Mouse (Mus musculus) mouse embryonic stem cell (cell line): ENCODE results near the gene March2.

ENCODE experiments used
- in situ Hi-C, 2 experiments: fragments of 300-500 bp; cut with MboI; formaldehyde crosslinking; loops; 1 replicate in 1 of 2; 3 replicates in 1 of 2; pipeline ENCODE4 v1.14.3; 2019 to 2020; ENCODE audit warnings: low sequenced_read_pairs in 2 of 2, low pct_unique_long_range_greater_than_20kb in 1 of 2, mixed read lengths in 1 of 2; ENCODE audit not compliant: unreplicated experiment in 1 of 2

The March2 gene

DNA sequence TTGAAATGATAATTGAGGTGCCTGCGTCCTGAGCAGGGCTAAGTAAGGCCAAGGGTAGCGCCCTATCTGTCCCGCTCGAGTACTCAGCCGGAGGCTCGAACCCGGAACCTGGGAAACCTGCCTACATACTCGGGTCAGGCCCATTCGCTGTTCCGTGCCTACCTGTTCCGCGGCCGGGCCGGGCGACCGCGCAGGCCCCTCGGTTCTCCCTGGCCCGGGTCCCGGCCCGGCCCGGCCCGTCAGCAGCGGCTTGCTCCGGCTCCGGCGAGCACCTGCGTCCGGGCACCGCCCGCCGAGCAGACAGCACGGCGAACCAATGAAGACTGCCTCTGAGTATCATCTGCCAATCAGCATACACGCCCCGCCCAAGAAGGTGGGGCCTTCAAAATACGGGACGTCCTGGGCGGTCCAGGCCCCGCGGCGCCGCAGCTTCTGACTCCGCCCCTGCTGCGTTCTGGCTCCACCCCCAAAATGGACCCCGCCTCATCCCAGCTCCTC, at the start of gene March2:
Gene March2, minus strand, starts transcription at position 287 of the 498 bp plus-strand sequence.
- in situ Hi-C loops, result no loop called here

DNA sequence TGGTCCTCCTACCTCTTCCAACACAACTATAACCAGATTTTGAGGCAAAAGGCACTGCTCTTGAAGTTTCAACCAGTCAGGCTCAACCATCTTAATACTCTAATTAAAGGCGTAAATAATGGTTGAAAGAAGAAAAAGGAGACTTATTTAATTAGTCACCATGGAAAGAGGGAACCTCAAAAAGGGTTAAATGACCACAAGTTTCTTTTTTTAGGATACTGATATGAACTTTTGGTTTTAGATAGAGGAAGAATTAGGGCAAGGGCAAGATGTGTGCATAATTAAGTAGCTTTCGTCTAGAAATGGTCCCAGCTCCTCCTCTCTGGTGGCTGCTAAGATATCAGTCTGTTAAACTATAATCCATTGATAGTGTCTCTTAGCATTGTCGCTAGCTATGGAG, 47.9 kb upstream of the March2 start:
- in situ Hi-C loops, result no loop called here

DNA sequence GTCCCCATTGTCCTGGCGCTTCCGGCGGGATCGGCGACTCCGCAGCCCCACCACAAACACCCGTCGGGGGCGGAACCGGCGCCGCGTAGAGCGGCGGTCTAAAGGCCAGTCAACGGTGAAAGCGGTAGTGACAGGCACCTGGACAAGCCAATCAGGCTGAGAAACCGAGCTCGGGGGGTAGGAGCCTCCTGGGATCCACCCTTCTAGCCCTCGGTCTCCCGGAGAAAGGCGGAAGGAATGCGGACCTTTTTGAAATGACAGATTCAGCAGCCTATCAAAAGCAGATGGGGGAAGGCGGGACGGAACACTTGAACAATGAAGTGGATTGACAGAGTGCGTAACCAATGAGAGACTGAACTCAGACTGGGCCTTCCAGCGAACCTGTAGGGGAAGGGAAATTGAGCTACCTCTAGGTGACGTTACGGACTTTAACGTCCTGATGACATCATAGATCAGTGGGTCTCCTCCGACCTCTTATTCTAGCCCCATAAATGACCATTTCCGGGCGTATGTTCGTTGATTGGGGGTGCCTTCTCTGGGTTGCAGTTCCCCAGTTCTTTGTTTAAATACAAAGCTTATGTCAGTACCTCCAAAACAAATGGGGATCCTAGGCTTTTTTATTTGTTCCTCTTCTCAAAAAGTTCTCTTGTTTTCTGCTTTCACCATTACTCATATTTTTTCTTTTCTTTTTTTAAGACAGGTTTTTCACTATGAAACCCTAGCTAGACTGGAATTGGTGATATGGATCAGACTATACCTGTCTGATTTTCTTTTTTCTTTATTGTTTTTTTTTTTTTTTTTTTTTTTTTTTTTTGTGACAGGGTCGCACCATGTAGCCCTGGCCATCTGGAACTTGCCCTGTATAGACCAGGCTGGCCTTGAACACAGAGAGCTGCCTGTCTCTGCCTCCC, 42.0 kb upstream of the March2 start, which contains the start of gene Rab11b:
Gene Rab11b, minus strand, starts transcription at position 276 of the 911 bp plus-strand sequence.
- in situ Hi-C loops, result no loop called here

DNA sequence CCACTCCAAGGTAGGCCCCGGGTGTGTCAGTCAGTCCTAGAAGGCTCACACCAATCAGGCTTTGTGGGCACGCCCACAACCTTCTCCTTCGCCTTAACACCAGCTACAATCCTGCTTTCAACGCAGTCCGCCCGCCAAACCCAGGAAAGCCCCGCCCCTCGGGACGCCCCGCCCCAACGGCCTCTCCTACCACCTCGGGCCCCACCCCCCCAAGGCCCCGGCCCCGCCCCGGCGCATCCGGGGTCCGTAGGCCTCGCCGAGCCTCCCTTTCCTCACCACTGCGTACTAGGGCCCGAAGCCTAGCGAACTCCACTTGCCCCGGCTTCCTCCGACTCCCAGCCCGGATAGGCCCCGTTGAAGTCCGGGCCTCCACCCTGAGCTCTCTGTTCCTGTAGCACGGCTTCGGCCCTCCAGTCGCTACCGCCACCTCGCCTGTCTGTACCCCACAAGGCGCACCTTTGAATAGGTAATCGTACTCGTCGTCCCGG, 41.3 kb upstream of the March2 start:
- in situ Hi-C loops, result no loop called here

DNA sequence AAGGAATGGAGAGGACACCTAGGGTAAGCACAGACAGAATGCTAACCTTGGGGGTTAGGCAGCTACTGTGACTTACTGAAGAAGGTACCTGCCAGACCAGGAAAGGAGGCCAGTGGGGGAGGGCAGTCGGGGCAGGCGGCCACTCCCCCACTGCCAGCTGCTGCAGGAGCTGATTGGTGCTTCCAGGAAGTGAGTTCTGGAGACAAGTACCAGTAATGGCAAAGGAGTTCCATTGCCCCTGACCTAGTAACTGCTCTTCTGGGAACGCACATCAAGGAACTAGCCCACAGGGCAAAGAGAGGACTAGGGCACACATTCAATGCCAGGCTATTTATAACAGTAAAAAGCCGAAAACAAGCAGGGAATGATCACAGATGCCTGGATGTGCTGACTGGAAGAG, 38.8 kb upstream of the March2 start:
- in situ Hi-C loops, result no loop called here

DNA sequence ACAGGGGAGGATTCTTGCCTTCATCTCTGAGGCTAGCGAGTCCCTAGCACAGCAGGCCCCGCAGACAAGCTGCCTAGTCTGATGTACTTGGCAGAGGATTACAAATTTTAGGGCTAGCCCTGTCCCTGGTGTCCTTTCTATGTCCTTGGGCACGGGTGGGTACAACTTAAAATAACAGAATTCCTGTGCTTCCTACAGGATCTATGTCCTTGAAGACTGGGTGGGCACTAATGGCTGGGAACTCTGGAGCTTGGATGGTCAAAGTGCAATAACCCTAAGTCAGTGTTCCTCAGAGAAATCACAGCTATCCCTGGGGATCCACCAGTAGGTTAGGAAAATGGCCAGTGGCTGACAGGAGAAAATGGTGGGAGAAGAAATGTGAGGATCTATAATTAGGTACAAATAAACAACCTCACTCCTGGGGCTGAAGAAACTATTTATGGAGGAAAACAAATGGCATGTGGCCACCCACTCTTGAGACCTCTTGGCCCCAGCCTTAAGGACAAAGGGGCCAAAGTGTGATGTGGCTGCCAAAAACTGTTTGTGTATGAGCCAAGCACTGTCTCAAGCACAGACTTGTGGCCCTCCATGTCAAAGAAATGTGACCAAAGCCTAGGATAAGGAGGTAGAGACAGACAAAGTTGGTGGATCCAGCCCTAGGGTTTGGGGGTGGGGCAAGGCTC, 37.8 kb upstream of the March2 start:
- in situ Hi-C loops, result no loop called here

DNA sequence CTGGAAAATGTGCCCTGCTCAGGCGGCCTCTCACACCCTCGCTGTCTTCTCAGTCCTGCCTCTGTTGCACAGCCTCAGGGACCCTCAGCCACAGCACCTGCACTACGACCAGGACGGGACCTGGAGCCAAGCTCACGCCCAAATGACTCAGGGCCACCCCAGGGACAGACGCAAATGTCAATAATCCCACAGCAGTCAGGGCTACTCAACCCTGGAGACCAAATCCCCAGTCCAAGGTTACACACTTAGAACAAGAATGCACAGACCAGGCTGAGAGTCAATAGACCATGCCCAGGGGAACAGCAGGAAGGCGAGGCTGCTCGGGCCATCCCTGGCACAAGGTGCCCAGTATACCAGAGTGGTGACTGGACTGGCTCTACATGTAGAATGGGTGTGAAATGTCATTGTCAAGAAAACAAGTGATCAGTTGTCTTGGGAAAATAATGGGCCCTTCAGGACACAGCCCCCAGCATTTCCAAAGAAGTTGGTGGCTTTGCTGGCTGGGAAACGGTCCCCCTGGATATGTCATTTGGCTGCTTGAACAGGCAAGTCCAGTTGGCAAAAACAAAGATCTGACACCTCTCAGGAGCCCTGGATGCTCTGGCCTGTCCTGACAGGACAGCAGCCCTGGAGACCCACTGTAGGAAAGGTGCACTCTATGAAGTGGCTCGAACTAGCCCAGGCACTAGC, 37.1 kb upstream of the March2 start:
- in situ Hi-C loops, result no loop called here

DNA sequence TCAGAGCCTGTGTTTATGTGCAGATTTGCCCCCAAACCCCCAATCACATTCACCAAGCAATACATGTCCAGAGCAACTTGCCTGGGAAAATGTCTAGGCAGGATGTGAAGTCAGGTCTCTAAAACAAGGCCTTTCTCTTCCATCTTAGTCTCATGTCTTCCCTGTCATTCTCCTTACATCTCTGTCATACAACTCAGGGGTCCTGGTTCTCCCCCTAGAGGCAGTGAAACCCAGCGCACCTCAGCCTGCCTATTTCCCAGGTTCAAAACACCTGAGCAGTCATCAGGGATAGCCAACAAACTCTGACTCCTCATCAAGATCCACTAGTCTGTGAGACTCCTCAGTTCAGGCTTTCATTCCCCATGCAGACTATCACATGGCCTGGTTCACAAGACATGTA, 36.2 kb upstream of the March2 start:
- in situ Hi-C loops, result no loop called here

DNA sequence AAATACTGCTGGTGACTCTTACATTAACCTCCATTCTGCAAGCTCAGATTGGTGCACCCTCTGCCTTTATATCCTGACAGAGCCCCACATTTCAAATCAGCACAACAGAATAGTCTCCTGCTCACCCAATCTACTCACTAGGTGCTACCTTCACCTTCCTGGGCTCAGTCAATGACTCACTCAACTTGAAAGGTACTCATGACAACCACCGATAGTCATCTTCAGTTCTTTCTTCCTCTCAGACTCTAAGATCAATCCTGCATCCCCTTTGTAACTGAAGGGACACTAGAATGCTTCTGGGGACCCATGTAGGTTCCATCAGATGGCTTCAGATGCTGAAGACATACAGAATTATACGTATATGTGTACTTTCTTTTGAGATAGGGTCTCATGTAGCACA, 33.8 kb upstream of the March2 start:
- in situ Hi-C loops, result no loop called here

DNA sequence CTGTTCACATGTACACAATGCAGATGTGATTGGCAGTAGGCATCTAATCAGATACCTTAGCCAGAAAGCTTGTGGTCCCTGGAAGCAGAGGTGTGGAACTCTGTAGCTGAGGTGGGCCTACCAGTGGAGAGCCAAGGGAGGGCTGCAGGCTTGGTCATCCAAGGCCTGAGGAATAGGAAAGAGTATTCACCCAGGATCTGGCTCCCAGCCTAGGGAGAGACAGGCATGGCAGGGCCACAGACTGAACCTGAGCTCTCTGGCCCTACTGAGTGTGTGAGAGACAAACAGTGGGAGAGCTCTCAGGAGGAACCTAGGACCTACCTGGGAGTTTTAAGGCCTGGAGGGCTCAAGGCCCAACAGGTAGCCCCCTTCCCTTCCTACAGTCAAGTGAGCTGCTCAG, 32.7 kb upstream of the March2 start:
- in situ Hi-C loops, result no loop called here

DNA sequence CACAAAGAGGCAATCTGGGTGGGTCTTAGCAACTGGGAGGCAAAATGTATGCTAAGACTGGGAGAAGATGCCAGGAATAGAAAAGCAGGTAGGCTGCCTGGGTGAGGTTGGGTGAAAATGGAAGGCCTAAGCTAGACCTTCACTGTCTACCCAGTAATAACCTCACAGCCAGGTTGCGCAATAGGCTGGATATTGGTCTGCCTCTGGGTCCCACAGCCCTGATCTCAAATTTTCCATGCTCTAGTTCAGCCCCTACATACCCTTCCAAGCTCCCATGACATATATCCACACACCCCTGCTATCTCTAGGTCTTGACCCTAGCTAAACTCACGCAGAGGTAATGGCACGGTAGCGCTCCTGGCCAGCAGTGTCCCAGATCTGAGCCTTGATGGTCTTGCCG, 31.0 kb upstream of the March2 start:
- in situ Hi-C loops, result loop anchor here in 1 of 2 experiments (25.0 kb wide), 1 partner anchor 412 kb away; no protein-coding TSS in a partner anchor

DNA sequence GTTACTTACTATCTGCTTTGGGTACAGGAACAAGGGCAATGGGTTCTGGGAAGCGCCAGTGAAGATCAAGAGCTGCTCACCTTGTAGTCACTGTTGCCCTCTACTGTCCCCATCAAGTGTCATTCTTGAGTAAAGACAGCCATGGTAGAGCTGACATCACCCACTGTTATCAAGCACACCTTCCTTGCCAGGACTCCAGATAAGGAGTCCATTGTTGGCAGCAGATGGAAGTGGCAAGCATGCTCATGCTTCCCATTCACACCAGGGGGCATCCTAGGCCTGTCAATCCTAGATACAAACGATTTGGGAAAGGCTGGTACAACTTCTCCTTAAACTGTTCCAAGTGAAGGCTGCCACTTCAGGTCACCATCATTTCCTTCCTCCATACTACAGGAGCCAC, 27.5 kb upstream of the March2 start:
- in situ Hi-C loops, result loop anchor here in 1 of 2 experiments (25.0 kb wide), 1 partner anchor 409 kb away; no protein-coding TSS in a partner anchor

DNA sequence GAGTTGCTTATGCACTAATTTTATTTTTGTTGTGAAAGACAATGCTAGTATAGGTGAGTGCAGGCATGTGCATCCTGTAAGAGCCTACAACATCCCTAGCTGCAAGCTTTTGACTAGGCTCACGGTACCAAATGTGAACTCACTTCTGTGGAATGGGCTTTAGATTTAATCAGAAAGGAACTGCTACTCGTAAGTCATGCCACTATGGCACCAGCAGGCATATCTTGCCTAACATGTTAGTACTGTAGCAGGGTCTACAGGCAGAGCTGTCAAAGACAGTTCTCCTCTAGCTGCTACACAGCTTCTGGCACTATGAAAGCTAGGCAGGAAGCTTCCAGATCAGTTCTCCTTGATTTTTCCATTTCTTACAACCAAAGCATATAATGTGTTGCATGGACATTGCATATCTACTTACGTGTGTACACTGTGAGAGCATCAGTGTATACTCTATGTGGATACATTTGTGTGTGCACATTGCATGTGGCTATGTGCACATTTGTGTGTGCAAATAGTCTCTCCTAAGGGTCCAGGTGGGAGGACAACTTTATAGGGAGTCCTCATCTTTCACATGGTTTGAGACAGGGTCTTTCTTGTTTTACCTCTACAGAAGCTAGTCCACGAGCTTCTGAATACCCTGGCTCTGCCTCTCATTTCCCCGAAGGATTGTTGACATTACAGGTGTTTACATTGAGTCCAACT, 26.4 kb upstream of the March2 start:
- in situ Hi-C loops, result loop anchor here in 1 of 2 experiments (25.0 kb wide), 1 partner anchor 408 kb away; no protein-coding TSS in a partner anchor

DNA sequence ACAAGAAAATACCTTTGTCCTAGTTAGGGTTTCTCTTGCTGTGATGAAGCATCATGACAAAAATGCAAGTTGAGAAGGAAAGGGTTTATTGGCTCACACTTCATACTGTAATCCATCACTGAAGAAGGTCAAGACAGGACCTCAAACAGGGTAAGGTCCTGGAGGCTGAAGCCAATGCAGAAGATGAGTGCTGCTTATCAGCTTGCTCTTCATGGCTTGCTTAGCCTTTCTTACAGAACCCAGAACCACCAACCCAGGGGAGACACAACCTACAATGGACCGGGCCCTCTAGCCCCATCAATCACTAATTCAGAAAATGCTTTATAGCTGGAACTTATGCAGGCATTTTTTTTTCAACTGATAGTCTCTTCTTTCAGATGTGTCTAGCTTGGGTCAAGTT, 23.9 kb upstream of the March2 start:
- in situ Hi-C loops, result loop anchor here in 1 of 2 experiments (25.0 kb wide), 1 partner anchor 405 kb away; no protein-coding TSS in a partner anchor

DNA sequence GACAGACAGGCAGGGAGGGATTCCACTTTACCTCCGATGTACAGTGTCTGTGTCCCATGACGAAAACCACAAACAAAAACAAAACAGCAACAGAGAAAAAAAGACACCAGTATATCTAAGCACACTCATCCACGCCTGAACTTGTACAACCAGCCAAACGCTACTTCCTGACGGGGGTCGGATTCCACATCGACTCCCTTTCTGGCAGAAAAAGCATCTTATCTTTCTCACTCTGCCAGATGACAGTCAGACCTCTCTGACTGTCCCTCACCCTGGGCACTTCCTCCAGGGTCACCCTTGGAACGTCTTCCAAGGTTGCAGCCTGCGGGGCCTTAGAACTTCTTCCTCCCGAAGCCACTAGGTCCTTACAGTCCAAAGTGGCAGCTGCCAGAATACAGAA, 15.1 kb upstream of the March2 start:
- in situ Hi-C loops, result loop anchor here in 1 of 2 experiments (25.0 kb wide), 1 partner anchor 396 kb away; no protein-coding TSS in a partner anchor

DNA sequence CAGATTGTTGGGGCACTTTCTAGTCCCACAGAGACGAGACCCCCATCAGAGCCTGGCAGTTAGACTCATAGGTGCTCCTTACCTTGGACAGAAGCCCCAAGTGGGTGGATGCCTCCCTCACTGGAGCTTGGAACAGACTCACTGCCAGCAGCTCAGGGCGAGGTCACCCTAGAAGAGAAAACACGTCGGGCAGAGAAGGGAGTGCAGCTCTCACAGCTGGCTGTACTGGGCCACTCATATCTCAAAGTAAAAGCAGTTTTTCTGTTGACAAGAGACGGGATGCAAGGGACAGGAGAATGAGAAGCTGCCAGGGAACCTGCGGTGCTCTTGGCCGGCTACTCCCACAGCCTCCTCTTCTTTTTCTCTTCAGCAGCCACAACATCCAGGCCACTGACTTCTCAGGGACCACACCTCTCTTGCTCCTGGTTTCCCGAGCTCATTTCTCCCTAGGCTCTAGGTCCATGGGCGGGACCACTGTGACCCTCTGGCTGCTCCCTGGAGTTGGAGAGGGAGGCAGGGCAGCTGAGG, 14.2 kb upstream of the March2 start:
- in situ Hi-C loops, result loop anchor here in 1 of 2 experiments (25.0 kb wide), 1 partner anchor 395 kb away; no protein-coding TSS in a partner anchor

DNA sequence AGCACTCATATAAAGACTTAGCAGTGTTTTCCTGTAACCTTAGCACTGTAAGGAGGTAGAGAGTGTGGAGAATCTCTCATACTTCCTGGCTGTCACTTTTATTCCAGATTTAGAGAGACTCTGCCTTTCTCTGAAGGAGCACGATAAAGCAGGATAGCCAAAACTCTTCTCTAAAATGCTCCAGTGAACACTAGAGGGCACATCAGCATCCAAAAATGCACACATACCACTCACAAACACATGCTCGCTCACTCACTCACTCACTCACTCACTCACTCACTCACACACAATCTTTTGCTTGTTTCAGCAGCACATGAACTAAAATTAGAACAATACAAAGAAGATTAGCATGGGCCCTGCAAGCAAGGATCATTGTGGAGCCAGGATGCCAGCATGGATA, 10.7 kb upstream of the March2 start:
- in situ Hi-C loops, result loop anchor here in 1 of 2 experiments (25.0 kb wide), 1 partner anchor 392 kb away; no protein-coding TSS in a partner anchor
